Mouse (Mus musculus): ENCODE results near the gene Tmem211. TPM values are rescaled to one million over a fixed set of nuclear protein-coding genes. Genes with fewer than 3 reads are reported as not detected.

Gene Tmem211
- polyA plus RNA-seq, 1 experiment from 2014 or later, result 1.3 TPM

GRCm38 (mm10) chr5:113281557-113281956 is 54.8 kb downstream of the Tmem211 start:
- Histone ChIP-seq H3K4me1 (ENCODE audit: control insufficient read depth, insufficient read depth, low read length) (no peaks in the 10 kb centered on the region), H3K27me3 (ENCODE audit: control insufficient read depth, insufficient read depth, low read length) (no peaks in the 10 kb centered on the region; the same call in 1 of the 2 replicates), H3K27ac (ENCODE audit: low read length) (no peak overlapping the region), H3K4me2 (ENCODE audit: low read depth, low read length) (no peak overlapping the region), H3K9ac (ENCODE audit: low read length) (no peak overlapping the region), H3K9me3 (replicated peaks; ENCODE audit: control insufficient read depth, low read length) (no peaks in the 10 kb centered on the region), H3K4me3 (replicated peaks; ENCODE audit: low read length) (no peak overlapping the region), H3K36me3 (ENCODE audit: control insufficient read depth, insufficient read depth, low read length) (no peaks in the 10 kb centered on the region)
- 85% methylated on average over 7 of the region's 7 CpGs for WGBS
- no peak for ATAC-seq (ENCODE audit: insufficient read depth, low FRiP score)

GRCm38 (mm10) chr5:113283726-113284125 is 57.0 kb downstream of the Tmem211 start:
- no peak overlapping the region for H3K4me3 ChIP-seq (replicated peaks; ENCODE audit: low read length)
- no peak for ATAC-seq (ENCODE audit: insufficient read depth, low FRiP score)
- no peak overlapping the region for H3K27ac ChIP-seq (ENCODE audit: low read length)
- H3K9me3 ChIP-seq (replicated peaks; ENCODE audit: control insufficient read depth, low read length), result no peaks in the 10 kb centered on the region
- WGBS, result 68% methylated on average over 2 of the region's 2 CpGs
- H3K36me3 ChIP-seq (ENCODE audit: control insufficient read depth, insufficient read depth, low read length), result no peaks in the 10 kb centered on the region
- 0 out of 2 replicates have a peak, but pooled peaks cover 4% of the 10 kb centered on the region for H3K4me1 ChIP-seq (ENCODE audit: control insufficient read depth, insufficient read depth, low read length)
- H3K9ac ChIP-seq (ENCODE audit: low read length), result no peak overlapping the region
- peaks cover 19% of the 10 kb centered on the region for H3K27me3 ChIP-seq (ENCODE audit: control insufficient read depth, insufficient read depth, low read length)
- H3K4me2 ChIP-seq (ENCODE audit: low read depth, low read length), result no peak overlapping the region

GRCm38 (mm10) chr5:113285541-113285940 is 58.8 kb downstream of the Tmem211 start:
- Histone ChIP-seq H3K27me3 (ENCODE audit: control insufficient read depth, insufficient read depth, low read length) (peaks cover 21% of the 10 kb centered on the region), H3K4me3 (replicated peaks; ENCODE audit: low read length) (no peak overlapping the region), H3K36me3 (ENCODE audit: control insufficient read depth, insufficient read depth, low read length) (no peaks in the 10 kb centered on the region), H3K4me2 (ENCODE audit: low read depth, low read length) (no peak overlapping the region), H3K9ac (ENCODE audit: low read length) (no peak overlapping the region), H3K4me1 (ENCODE audit: control insufficient read depth, insufficient read depth, low read length) (0 out of 2 replicates have a peak, but pooled peaks cover 4% of the 10 kb centered on the region), H3K27ac (ENCODE audit: low read length) (no peak overlapping the region), H3K9me3 (replicated peaks; ENCODE audit: control insufficient read depth, low read length) (no peaks in the 10 kb centered on the region)
- 59% methylated on average over 16 of the region's 16 CpGs for WGBS
- no peak for ATAC-seq (ENCODE audit: insufficient read depth, low FRiP score)

- H3K4me3 ChIP-seq (replicated peaks; ENCODE audit: low read length), result no peak overlapping the region
- H3K36me3 ChIP-seq (ENCODE audit: control insufficient read depth, insufficient read depth, low read length), result no peaks in the 10 kb centered on the region
- no peak overlapping the region for H3K4me2 ChIP-seq (ENCODE audit: low read depth, low read length)
- H3K27me3 ChIP-seq (ENCODE audit: control insufficient read depth, insufficient read depth, low read length), result peaks cover 21% of the 10 kb centered on the region
- no peaks in the 10 kb centered on the region for H3K9me3 ChIP-seq (replicated peaks; ENCODE audit: control insufficient read depth, low read length)
- no peak for ATAC-seq (ENCODE audit: insufficient read depth, low FRiP score)
- H3K9ac ChIP-seq (ENCODE audit: low read length), result no peak overlapping the region
- no peak overlapping the region for H3K27ac ChIP-seq (ENCODE audit: low read length)
- WGBS, result 70% methylated on average over 11 of the region's 11 CpGs
- H3K4me1 ChIP-seq (ENCODE audit: control insufficient read depth, insufficient read depth, low read length), result 0 out of 2 replicates have a peak, but pooled peaks cover 4% of the 10 kb centered on the region
Observed at GRCm38 (mm10) chr5:113286048-113286447, 59.3 kb downstream of the Tmem211 start.

- 5% methylated on average over 59 of the region's 60 CpGs for WGBS
- no peaks in the 10 kb centered on the region for H3K9me3 ChIP-seq (replicated peaks; ENCODE audit: control insufficient read depth, low read length)
- peak overlapping the region; percentile 19; the same call in 1 of the 2 replicates for H3K4me3 ChIP-seq (replicated peaks; ENCODE audit: low read length)
- H3K36me3 ChIP-seq (ENCODE audit: control insufficient read depth, insufficient read depth, low read length), result no peaks in the 10 kb centered on the region
- H3K4me1 ChIP-seq (ENCODE audit: control insufficient read depth, insufficient read depth, low read length), result 0 out of 2 replicates have a peak, but pooled peaks cover 4% of the 10 kb centered on the region
- ATAC-seq (ENCODE audit: insufficient read depth, low FRiP score), result no peak; the same call in 1 of the 2 replicates
- H3K27ac ChIP-seq (ENCODE audit: low read length), result no peak overlapping the region
- H3K27me3 ChIP-seq (ENCODE audit: control insufficient read depth, insufficient read depth, low read length), result peaks cover 21% of the 10 kb centered on the region
- no peak overlapping the region for H3K9ac ChIP-seq (ENCODE audit: low read length)
- peak overlapping the region; percentile 35 for H3K4me2 ChIP-seq (ENCODE audit: low read depth, low read length)
Observed at GRCm38 (mm10) chr5:113286591-113287520, 60.1 kb downstream of the Tmem211 start.

- Histone ChIP-seq H3K9ac (ENCODE audit: low read length) (no peak overlapping the region), H3K4me2 (ENCODE audit: low read depth, low read length) (no peak overlapping the region), H3K4me1 (ENCODE audit: control insufficient read depth, insufficient read depth, low read length) (0 out of 2 replicates have a peak, but pooled peaks cover 4% of the 10 kb centered on the region), H3K9me3 (replicated peaks; ENCODE audit: control insufficient read depth, low read length) (no peaks in the 10 kb centered on the region), H3K27ac (ENCODE audit: low read length) (no peak overlapping the region), H3K36me3 (ENCODE audit: control insufficient read depth, insufficient read depth, low read length) (no peaks in the 10 kb centered on the region), H3K27me3 (ENCODE audit: control insufficient read depth, insufficient read depth, low read length) (peaks cover 21% of the 10 kb centered on the region), H3K4me3 (replicated peaks; ENCODE audit: low read length) (no peak overlapping the region)
- ATAC-seq (ENCODE audit: insufficient read depth, low FRiP score), result no peak
- WGBS, result 38% methylated on average over 5 of the region's 5 CpGs
Observed at GRCm38 (mm10) chr5:113287762-113288161, 61.1 kb downstream of the Tmem211 start.

- no peak for ATAC-seq (ENCODE audit: insufficient read depth, low FRiP score)
- H3K9me3 ChIP-seq (replicated peaks; ENCODE audit: control insufficient read depth, low read length), result no peaks in the 10 kb centered on the region
- H3K4me1 ChIP-seq (ENCODE audit: control insufficient read depth, insufficient read depth, low read length), result 0 out of 2 replicates have a peak, but pooled peaks cover 4% of the 10 kb centered on the region
- no peak overlapping the region for H3K27ac ChIP-seq (ENCODE audit: low read length)
- H3K4me3 ChIP-seq (replicated peaks; ENCODE audit: low read length), result no peak overlapping the region
- H3K9ac ChIP-seq (ENCODE audit: low read length), result no peak overlapping the region
- no peaks in the 10 kb centered on the region for H3K36me3 ChIP-seq (ENCODE audit: control insufficient read depth, insufficient read depth, low read length)
- H3K27me3 ChIP-seq (ENCODE audit: control insufficient read depth, insufficient read depth, low read length), result peaks cover 21% of the 10 kb centered on the region
- no peak overlapping the region for H3K4me2 ChIP-seq (ENCODE audit: low read depth, low read length)
- WGBS, result 40% methylated on average over 13 of the region's 13 CpGs
Observed at GRCm38 (mm10) chr5:113288490-113288889, 61.8 kb downstream of the Tmem211 start.

Other genes starting within 250 kb of the Tmem211 start
- gene Grk3, start 211.1 kb upstream of the Tmem211 start, polyA plus RNA-seq (2015; fragmentation: Nextera tagmentation; extraction: Ambion mirVana), result 14.9 and 15.8 TPM in 2 replicates
- not detected in 2 replicates for gene Crybb2, start 156.8 kb upstream of the Tmem211 start, polyA plus RNA-seq (2015; fragmentation: Nextera tagmentation; extraction: Ambion mirVana)
- gene Crybb3, start 145.3 kb upstream of the Tmem211 start, polyA plus RNA-seq (2015; fragmentation: Nextera tagmentation; extraction: Ambion mirVana), result 0.85 and 1.2 TPM in 2 replicates
- 14.9 TPM in 2 replicates for gene 2900026A02Rik, start 5.7 kb upstream of the Tmem211 start, polyA plus RNA-seq (2015; fragmentation: Nextera tagmentation; extraction: Ambion mirVana)
- 7.1 and 7.4 TPM in 2 replicates for gene Sgsm1, start 83.9 kb downstream of the Tmem211 start, polyA plus RNA-seq (2015; fragmentation: Nextera tagmentation; extraction: Ambion mirVana)
- not detected in 2 replicates for gene Aym1, start 130.4 kb downstream of the Tmem211 start, polyA plus RNA-seq (2015; fragmentation: Nextera tagmentation; extraction: Ambion mirVana)